Mouse (Mus musculus) hindbrain, embryonic 13.5 days (tissue): ENCODE results near the gene Clic4. TPM values are rescaled to one million over a fixed set of nuclear protein-coding genes. Genes with fewer than 3 reads are reported as not detected.

Experiments used
- ATAC-seq: fragments of 200-750 bp; cut with Nextera tagmentation; 2 replicates; pipeline ENCODE4 v1.8.0; 2017; ENCODE audit warnings: moderate TSS enrichment; ENCODE audit not compliant: low FRiP score
- H3K27ac ChIP-seq: fragments of 300-500 bp; sonication (generic); 2 replicates; pipeline ENCODE4 v1.5.1; 2015; ENCODE audit warnings: inconsistent platforms, mild to moderate bottlenecking, moderate library complexity
- H3K27me3 ChIP-seq: fragments of 300-500 bp; sonication (generic); 2 replicates; pipeline ENCODE4 v1.6.1; 2015; ENCODE audit warnings: mild to moderate bottlenecking, inconsistent platforms
- H3K36me3 ChIP-seq: fragments of 300-500 bp; sonication (generic); 2 replicates; pipeline ENCODE4 v1.6.1; 2015; ENCODE audit warnings: mild to moderate bottlenecking, inconsistent platforms
- H3K4me1 ChIP-seq: fragments of 300-500 bp; sonication (generic); replicated peaks from 2 replicates; pipeline ENCODE4 v1.6.1; 2015; ENCODE audit warnings: inconsistent platforms
- H3K4me2 ChIP-seq: fragments of 300-500 bp; sonication (generic); 2 replicates; pipeline ENCODE4 v1.6.1; 2015; ENCODE audit warnings: inconsistent platforms, mild to moderate bottlenecking, moderate library complexity
- H3K4me3 ChIP-seq: fragments of 300-500 bp; sonication (generic); 2 replicates; pipeline ENCODE4 v1.5.1; 2015; ENCODE audit warnings: mild to moderate bottlenecking, inconsistent platforms
- H3K9ac ChIP-seq: fragments of 300-500 bp; sonication (generic); 2 replicates; pipeline ENCODE4 v1.6.1; 2015; ENCODE audit warnings: mild to moderate bottlenecking, inconsistent platforms
- H3K9me3 ChIP-seq: fragments of 300-500 bp; sonication (generic); 2 replicates; pipeline ENCODE4 v1.6.1; 2016; ENCODE audit warnings: inconsistent platforms
- WGBS: fragments of 180-500 bp; shearing (Covaris S2); methylation state at CpG from one replicate; pipeline ENCODE4 v1.1.7; 2015; 5-methylcytosine and 5-hydroxymethylcytosine counted together
- polyA plus RNA-seq: library from polyadenylated mRNA; unstranded; fragments of >200 nt; fragmentation: Nextera tagmentation; extraction: Ambion mirVana; gene quantifications from 2 replicates; pipeline ENCODE4 v1.2.1, GENCODE M21; 2015

Clic4 gene
- polyA plus RNA-seq, 1 experiment from 2014 or later, result 84.7 TPM

DNA sequence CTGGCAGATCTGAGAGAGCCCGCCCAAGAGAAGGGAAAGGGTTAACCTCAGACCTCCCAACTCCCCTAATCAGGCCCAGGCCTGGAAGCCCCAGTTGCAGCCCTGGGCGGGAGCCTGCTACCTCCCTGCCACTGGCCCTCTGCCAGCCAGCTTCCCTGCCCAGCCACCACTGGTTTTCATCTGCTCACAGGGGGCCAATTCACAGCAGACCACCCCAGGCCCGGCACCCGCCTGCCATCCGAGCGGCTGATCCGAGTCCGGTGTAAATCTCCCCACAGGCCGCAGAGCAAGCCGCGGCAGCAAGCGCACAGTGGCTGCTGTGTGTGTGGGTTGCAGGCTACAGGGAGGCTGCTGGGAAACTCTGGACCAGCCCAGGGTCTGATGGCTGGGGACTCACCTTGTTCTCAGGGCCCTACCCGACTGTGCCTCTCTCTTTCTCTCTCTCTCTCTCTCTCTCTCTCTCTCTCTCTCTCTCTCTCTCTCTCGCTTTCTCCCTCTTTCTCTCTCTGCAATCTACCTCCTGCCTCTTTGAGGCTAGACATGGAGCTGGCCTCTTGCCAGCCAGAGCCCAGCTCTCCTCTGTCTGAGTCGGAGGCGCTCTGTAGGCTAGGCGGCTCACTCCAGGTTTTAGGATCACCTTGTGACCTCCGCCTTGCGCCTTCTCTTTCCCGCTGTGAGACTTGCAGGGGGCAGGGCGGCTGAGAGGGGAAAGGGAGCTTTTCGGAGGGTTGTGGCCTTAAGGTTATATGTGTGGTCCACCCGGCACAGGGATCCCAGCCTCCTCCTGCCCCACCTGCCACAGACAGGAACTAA, 106.0 kb downstream of the Clic4 start:
- ATAC-seq, result peak; percentile 68
- peaks cover 21% of the 10 kb centered on the region for H3K4me1 ChIP-seq
- peak overlapping the region; percentile 23; the same call in 1 of the 2 replicates for H3K27ac ChIP-seq
- no peaks in the 10 kb centered on the region for H3K36me3 ChIP-seq
- WGBS, result 4% methylated on average over 22 of the region's 23 CpGs
- peak overlapping the region; percentile 61; the same call in 1 of the 2 replicates for H3K9ac ChIP-seq
- H3K9me3 ChIP-seq, result no peaks in the 10 kb centered on the region
- H3K4me2 ChIP-seq, result peak overlapping the region; percentile 38
- H3K4me3 ChIP-seq, result peak overlapping the region; percentile 5; the same call in 1 of the 2 replicates
- peaks cover 90% of the 10 kb centered on the region for H3K27me3 ChIP-seq

DNA sequence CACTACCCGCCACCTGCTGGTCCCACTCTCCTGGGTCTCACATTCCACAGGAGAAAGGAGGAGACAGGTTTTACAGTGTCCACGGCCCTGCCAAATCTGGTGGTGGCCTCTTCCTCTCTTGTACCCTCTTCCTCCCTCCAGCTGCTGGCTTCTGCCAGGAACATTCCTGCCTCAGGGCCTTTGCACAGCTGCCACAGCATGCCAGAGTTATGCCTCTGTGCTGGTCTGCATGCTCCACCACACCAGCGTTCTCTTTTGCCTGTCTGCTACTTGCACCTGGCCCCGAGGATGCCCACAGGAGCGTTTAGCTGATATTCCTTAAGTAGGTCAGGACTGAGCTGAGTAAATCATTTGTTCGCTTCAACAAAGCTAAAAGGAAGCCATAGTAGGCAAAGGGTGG, 106.9 kb downstream of the Clic4 start:
- Histone ChIP-seq H3K9ac (no peak overlapping the region), H3K9me3 (no peaks in the 10 kb centered on the region), H3K36me3 (no peaks in the 10 kb centered on the region), H3K4me2 (no peak overlapping the region), H3K4me1 (peaks cover 18% of the 10 kb centered on the region), H3K27ac (no peak overlapping the region), H3K27me3 (peaks cover 87% of the 10 kb centered on the region), H3K4me3 (no peak overlapping the region)
- ATAC-seq, result no peak
- 55% methylated on average over 6 of the region's 6 CpGs for WGBS

Other genes starting within 250 kb of the Clic4 start
- gene Runx3, start 152.2 kb downstream of the Clic4 start, polyA plus RNA-seq, result 0.10 and 0.27 TPM in 2 replicates
- gene Srrm1, start 80.5 kb upstream of the Clic4 start, polyA plus RNA-seq, result 215 and 220 TPM in 2 replicates
- gene Ncmap, start 125.4 kb upstream of the Clic4 start, polyA plus RNA-seq, result 0.75 and 1.2 TPM in 2 replicates
- gene Rcan3, start 161.0 kb upstream of the Clic4 start, polyA plus RNA-seq, result 31.2 and 31.8 TPM in 2 replicates
- 0.23 and 0.44 TPM in 2 replicates for gene Stpg1, start 222.0 kb upstream of the Clic4 start, polyA plus RNA-seq
- 6.5 and 7.8 TPM in 2 replicates for gene Nipal3, start 222.2 kb upstream of the Clic4 start, polyA plus RNA-seq